Mouse (Mus musculus) left cerebral cortex, adult 18-20 months (tissue): Measurements from ENCODE around the gene Upf2. TPM values are rescaled to one million over a fixed set of nuclear protein-coding genes. Genes with fewer than 3 reads are reported as not detected.

Experiments
- DNase-seq, 2 experiments: peaks; one replicate each; pipeline ENCODE4 v3.0.0; 2021 to 2022; ENCODE audit warnings: low spot score in 2 of 2, mixed read lengths in 1 of 2
- total RNA-seq, 2 experiments: library from RNA; stranded (reverse); gene quantifications; 2 replicates each; pipeline ENCODE4 v1.2.3; 2021

The Upf2 gene
- total RNA-seq, 2 experiments from 2014 or later, result 42.9 to 44.9 TPM

GRCm38 (mm10) chr2:6105437-6105836 lies 154.2 kb downstream of the Upf2 start:
- DNase-seq, result no peak

Other genes starting within 250 kb of the Upf2 start
- 100 to 1,000 TPM; 118 to 141 TPM for gene Camk1d, start 237.0 kb upstream of the Upf2 start, total RNA-seq
- gene Nudt5, start 106.5 kb upstream of the Upf2 start, total RNA-seq, result 10 to 100 TPM; 23.1 to 24.5 TPM
- 100 to 1,000 TPM; 155 to 178 TPM for gene Cdc123, start 106.3 kb upstream of the Upf2 start, total RNA-seq
- 1 to 10 TPM; 1.7 to 1.8 TPM for gene Gm13199, start 88.5 kb upstream of the Upf2 start, total RNA-seq
- gene Sec61a2, start 56.0 kb upstream of the Upf2 start, total RNA-seq, result 10 to 100 TPM; 90.5 to 91.5 TPM
- 10 to 100 TPM in 1 of 2 experiments, 1 to 10 TPM in 1; 8.1 to 10.9 TPM for gene Dhtkd1, start 8.7 kb upstream of the Upf2 start, total RNA-seq
- gene Proser2, start 178.7 kb downstream of the Upf2 start, total RNA-seq, result 1 to 10 TPM; 2.4 to 3.3 TPM